Mouse (Mus musculus): ENCODE data around the gene Gm28729.

DNA sequence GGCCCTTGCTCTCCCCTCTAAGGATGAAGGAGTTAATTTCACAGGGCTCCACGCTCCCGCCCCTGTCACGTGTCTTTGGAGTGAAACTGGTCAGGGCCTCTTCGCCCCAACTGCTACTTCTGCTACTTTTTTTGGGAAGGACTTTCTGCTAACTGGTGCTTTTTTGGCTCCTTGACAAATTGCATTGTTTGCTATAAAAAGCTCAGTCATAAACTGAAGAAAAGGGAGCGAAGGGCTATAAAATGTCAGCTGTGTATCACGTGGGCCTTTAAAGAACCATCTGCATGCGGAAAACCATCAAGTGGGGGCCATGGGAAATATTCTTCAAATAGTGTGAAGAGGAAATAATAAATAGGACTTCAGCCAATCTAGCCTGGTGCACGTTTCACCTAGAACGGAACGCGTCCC, 5.6 kb upstream of the Gm28729 start:
- TF ChIP-seq GATA1 (IDR thresholded peaks at IDR 0.05; ENCODE audit: borderline replicate concordance, low read length) (no peak), CTCF (IDR thresholded peaks at IDR 0.05; ENCODE audit: low read depth, low read length) (no peak), TAL1 (conservative IDR thresholded peaks at IDR 0.05; ENCODE audit: low read depth, low read length) (no peak), POLR2AphosphoS5 (IDR thresholded peaks at IDR 0.05; ENCODE audit: insufficient replicate concordance, low read depth, low read length) (no peak), GATA2 (IDR thresholded peaks at IDR 0.05; ENCODE audit: borderline replicate concordance, low read depth, low read length) (no peak)
